Mouse (Mus musculus): Measurements from ENCODE around the gene Cst8. TPM values are rescaled to one million over a fixed set of nuclear protein-coding genes. Genes with fewer than 3 reads are reported as not detected.
"Not testable (repeated sequence)": the region's sequence is repeated elsewhere in the genome, so short reads cannot be mapped to it uniquely, and the experiment has no call there.

The Cst8 gene
- polyA plus RNA-seq (2015; fragmentation: Nextera tagmentation; extraction: Ambion mirVana), result not detected in 2 replicates

DNA sequence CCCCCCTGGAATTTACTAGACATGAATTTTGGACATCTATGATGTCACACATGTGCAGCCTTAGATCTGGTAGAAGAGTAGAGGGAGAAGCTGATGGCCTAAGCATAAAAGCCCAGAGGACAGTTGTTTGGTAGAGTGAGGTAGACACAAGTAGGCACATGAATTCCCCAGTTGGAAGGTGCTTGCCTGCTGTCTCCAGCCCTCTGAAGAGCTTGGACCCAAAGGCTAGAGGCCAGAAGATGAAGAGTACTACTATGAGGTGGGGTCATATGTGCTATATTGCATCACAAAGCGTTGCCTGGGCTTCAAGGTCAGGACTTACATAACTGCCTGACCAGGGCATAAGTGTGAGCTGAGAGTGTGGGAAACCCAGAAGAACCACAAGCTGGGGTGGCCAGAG, at the start of gene Cst8:
TSS of gene Cst8 (plus strand) at position 301 of the 400 bp plus-strand sequence.
- no peaks in the 10 kb centered on the region for H3K9me3 ChIP-seq (replicated peaks; ENCODE audit: control insufficient read depth, low read length)
- no peak within 1 kb of the TSS for H3K4me2 ChIP-seq (ENCODE audit: low read depth, low read length)
- no peak for ATAC-seq (replicated peaks; ENCODE audit: extremely low read depth, insufficient read depth, low FRiP score)
- peaks cover 9% of the 10 kb centered on the region; the same call in 1 of the 2 replicates for H3K4me1 ChIP-seq (ENCODE audit: control insufficient read depth, insufficient read depth, low read length)
- H3K36me3 ChIP-seq (ENCODE audit: control insufficient read depth, insufficient read depth), result no peaks in the 10 kb centered on the region
- WGBS, result 75% methylated on average over 1 of the region's 1 CpGs
- H3K27ac ChIP-seq (ENCODE audit: low read length), result no peak within 1 kb of the TSS
- H3K4me3 ChIP-seq (ENCODE audit: low read length), result no peak within 1 kb of the TSS
- no peaks in the 10 kb centered on the region for H3K27me3 ChIP-seq (ENCODE audit: control insufficient read depth, insufficient read depth, low read length)
- no peak within 1 kb of the TSS for H3K9ac ChIP-seq (ENCODE audit: low read length)

DNA sequence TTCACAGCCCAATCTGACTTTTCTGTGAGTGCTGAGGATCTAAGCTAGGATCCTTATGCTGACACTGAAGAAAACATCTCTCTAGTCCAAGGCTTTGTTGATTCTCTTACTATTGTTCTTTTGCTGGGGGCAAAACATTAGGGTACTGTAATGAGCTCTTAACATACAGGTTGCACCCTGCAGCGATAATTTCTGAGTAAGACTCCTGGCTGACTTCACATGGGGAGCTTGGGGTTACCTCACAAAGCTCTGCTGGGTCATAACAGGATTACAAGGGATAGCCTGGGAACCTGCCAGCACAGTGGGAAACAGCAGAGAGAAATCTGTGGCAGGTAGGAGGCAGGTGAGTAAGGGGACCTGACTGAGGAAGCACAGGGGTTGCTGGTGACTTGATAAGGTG, 48.5 kb upstream of the Cst8 start, which contains the start of gene Cstl1:
TSS of gene Cstl1 (plus strand) at position 301 of the 400 bp plus-strand sequence.
- no peak for ATAC-seq (replicated peaks; ENCODE audit: extremely low read depth, insufficient read depth, low FRiP score)
- H3K4me1 ChIP-seq (ENCODE audit: control insufficient read depth, insufficient read depth, low read length), result no peaks in the 10 kb centered on the region
- no peak within 1 kb of the TSS for H3K4me3 ChIP-seq (ENCODE audit: low read length)
- H3K9me3 ChIP-seq (replicated peaks; ENCODE audit: control insufficient read depth, low read length), result no peaks in the 10 kb centered on the region
- H3K27ac ChIP-seq (ENCODE audit: low read length), result no peak within 1 kb of the TSS
- no peak within 1 kb of the TSS for H3K9ac ChIP-seq (ENCODE audit: low read length)
- WGBS, result 82% methylated on average over 1 of the region's 1 CpGs
- no peaks in the 10 kb centered on the region for H3K27me3 ChIP-seq (ENCODE audit: control insufficient read depth, insufficient read depth, low read length)
- no peak within 1 kb of the TSS for H3K4me2 ChIP-seq (ENCODE audit: low read depth, low read length)
- no peaks in the 10 kb centered on the region for H3K36me3 ChIP-seq (ENCODE audit: control insufficient read depth, insufficient read depth)

- no peaks in the 10 kb centered on the region for H3K36me3 ChIP-seq (ENCODE audit: control insufficient read depth, insufficient read depth)
- WGBS, result 15% methylated on average over 15 of the region's 15 CpGs
- H3K9ac ChIP-seq (ENCODE audit: low read length), result 0 out of 2 replicates have a peak overlapping the region, but pooled peaks have one; percentile 42
- H3K4me3 ChIP-seq (ENCODE audit: low read length), result peak overlapping the region; percentile 45
- H3K4me2 ChIP-seq (ENCODE audit: low read depth, low read length), result peak overlapping the region; percentile 68
- H3K27me3 ChIP-seq (ENCODE audit: control insufficient read depth, insufficient read depth, low read length), result no peaks in the 10 kb centered on the region
- no peak overlapping the region for H3K27ac ChIP-seq (ENCODE audit: low read length)
- no peaks in the 10 kb centered on the region for H3K9me3 ChIP-seq (replicated peaks; ENCODE audit: control insufficient read depth, low read length)
- H3K4me1 ChIP-seq (ENCODE audit: control insufficient read depth, insufficient read depth, low read length), result no peaks in the 10 kb centered on the region
- peak; percentile 32; the same call in 1 of the 2 replicates for ATAC-seq (replicated peaks; ENCODE audit: extremely low read depth, insufficient read depth, low FRiP score)
Observed at GRCm38 (mm10) chr2:148751893-148752813, 46.4 kb upstream of the Cst8 start.

- no peaks in the 10 kb centered on the region for H3K27me3 ChIP-seq (ENCODE audit: control insufficient read depth, insufficient read depth, low read length)
- H3K36me3 ChIP-seq (ENCODE audit: control insufficient read depth, insufficient read depth), result no peaks in the 10 kb centered on the region
- H3K4me1 ChIP-seq (ENCODE audit: control insufficient read depth, insufficient read depth, low read length), result no peaks in the 10 kb centered on the region
- 50% methylated on average over 1 of the region's 1 CpGs for WGBS
- no peak overlapping the region for H3K4me3 ChIP-seq (ENCODE audit: low read length)
- no peak overlapping the region for H3K9ac ChIP-seq (ENCODE audit: low read length)
- no peaks in the 10 kb centered on the region for H3K9me3 ChIP-seq (replicated peaks; ENCODE audit: control insufficient read depth, low read length)
- no peak overlapping the region for H3K27ac ChIP-seq (ENCODE audit: low read length)
- no peak overlapping the region for H3K4me2 ChIP-seq (ENCODE audit: low read depth, low read length)
- no peak for ATAC-seq (replicated peaks; ENCODE audit: extremely low read depth, insufficient read depth, low FRiP score)
Observed at GRCm38 (mm10) chr2:148754310-148754846, 44.2 kb upstream of the Cst8 start.

- no peak for ATAC-seq (replicated peaks; ENCODE audit: extremely low read depth, insufficient read depth, low FRiP score)
- Histone ChIP-seq H3K27me3 (ENCODE audit: control insufficient read depth, insufficient read depth, low read length) (no peaks in the 10 kb centered on the region), H3K4me3 (ENCODE audit: low read length) (no peak overlapping the region), H3K9me3 (replicated peaks; ENCODE audit: control insufficient read depth, low read length) (no peaks in the 10 kb centered on the region), H3K9ac (ENCODE audit: low read length) (no peak overlapping the region), H3K27ac (ENCODE audit: low read length) (no peak overlapping the region), H3K4me2 (ENCODE audit: low read depth, low read length) (no peak overlapping the region), H3K4me1 (ENCODE audit: control insufficient read depth, insufficient read depth, low read length) (no peaks in the 10 kb centered on the region), H3K36me3 (ENCODE audit: control insufficient read depth, insufficient read depth) (no peaks in the 10 kb centered on the region)
- 97% methylated on average over 1 of the region's 1 CpGs for WGBS
Observed at GRCm38 (mm10) chr2:148763648-148764388, 34.8 kb upstream of the Cst8 start.

GRCm38 (mm10) chr2:148771397-148771796, 27.2 kb upstream of the Cst8 start, which contains the start of gene Cst11:
Cst11 (minus strand) TSS chr2:148771497.
- not testable (repeated sequence) for H3K4me3 ChIP-seq (ENCODE audit: low read length); H3K36me3 ChIP-seq (ENCODE audit: control insufficient read depth, insufficient read depth); ATAC-seq (replicated peaks; ENCODE audit: extremely low read depth, insufficient read depth, low FRiP score); H3K4me2 ChIP-seq (ENCODE audit: low read depth, low read length); H3K9ac ChIP-seq (ENCODE audit: low read length); H3K9me3 ChIP-seq (replicated peaks; ENCODE audit: control insufficient read depth, low read length); H3K27me3 ChIP-seq (ENCODE audit: control insufficient read depth, insufficient read depth, low read length); H3K27ac ChIP-seq (ENCODE audit: low read length); H3K4me1 ChIP-seq (ENCODE audit: control insufficient read depth, insufficient read depth, low read length)
- 81% methylated on average over 4 of the region's 4 CpGs for WGBS

DNA sequence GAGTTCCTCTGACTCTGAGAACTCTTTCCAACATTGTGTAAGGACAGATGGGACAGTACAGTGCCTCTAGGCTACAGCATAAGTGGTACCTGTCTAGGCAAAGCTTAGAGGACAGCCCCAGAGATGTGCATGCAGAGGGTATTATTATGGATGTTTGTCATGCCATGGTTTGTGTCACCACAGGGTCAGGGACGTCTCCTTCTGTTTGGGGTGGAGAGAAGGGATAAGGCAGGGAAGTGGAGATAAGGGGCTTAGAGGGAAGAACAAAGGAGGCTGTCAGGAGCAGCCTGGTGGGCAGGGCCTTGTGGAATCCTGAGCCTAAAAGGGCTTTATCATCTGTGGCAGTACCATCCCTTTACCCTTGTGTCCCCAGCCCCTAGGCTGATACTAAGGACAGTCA, 16.9 kb upstream of the Cst8 start, which contains the start of gene 8030411F24Rik:
TSS of gene 8030411F24Rik (plus strand) at position 301 of the 400 bp plus-strand sequence.
- Histone ChIP-seq H3K4me2 (ENCODE audit: low read depth, low read length) (no peak within 1 kb of the TSS), H3K27ac (ENCODE audit: low read length) (no peak within 1 kb of the TSS), H3K4me3 (ENCODE audit: low read length) (no peak within 1 kb of the TSS), H3K9me3 (replicated peaks; ENCODE audit: control insufficient read depth, low read length) (no peaks in the 10 kb centered on the region), H3K36me3 (ENCODE audit: control insufficient read depth, insufficient read depth) (no peaks in the 10 kb centered on the region), H3K9ac (ENCODE audit: low read length) (no peak within 1 kb of the TSS), H3K4me1 (ENCODE audit: control insufficient read depth, insufficient read depth, low read length) (no peaks in the 10 kb centered on the region), H3K27me3 (ENCODE audit: control insufficient read depth, insufficient read depth, low read length) (no peaks in the 10 kb centered on the region)
- ATAC-seq (replicated peaks; ENCODE audit: extremely low read depth, insufficient read depth, low FRiP score), result no peak
- WGBS, result 5% methylated on average over 1 of the region's 1 CpGs

GRCm38 (mm10) chr2:148789142-148789541, 9.4 kb upstream of the Cst8 start, which contains the start of gene Cst12:
Cst12 (plus strand) TSS chr2:148789361.
- no peak for ATAC-seq (replicated peaks; ENCODE audit: extremely low read depth, insufficient read depth, low FRiP score)
- Histone ChIP-seq H3K27ac (ENCODE audit: low read length) (no peak within 1 kb of the TSS), H3K9ac (ENCODE audit: low read length) (no peak within 1 kb of the TSS), H3K36me3 (ENCODE audit: control insufficient read depth, insufficient read depth) (no peaks in the 10 kb centered on the region), H3K4me1 (ENCODE audit: control insufficient read depth, insufficient read depth, low read length) (no peaks in the 10 kb centered on the region), H3K4me2 (ENCODE audit: low read depth, low read length) (no peak within 1 kb of the TSS), H3K9me3 (replicated peaks; ENCODE audit: control insufficient read depth, low read length) (no peaks in the 10 kb centered on the region), H3K27me3 (ENCODE audit: control insufficient read depth, insufficient read depth, low read length) (no peaks in the 10 kb centered on the region), H3K4me3 (ENCODE audit: low read length) (no peak within 1 kb of the TSS)
- WGBS, result 88% methylated on average over 6 of the region's 6 CpGs

Measured in heart, embryonic 16.5 days (tissue).